Mouse (Mus musculus) cerebellum, adult 2 months (tissue): ENCODE measurements around the gene Zfp2.

Experiments
- CTCF ChIP-seq: fragments of 200-500 bp; IDR thresholded peaks from 2 replicates; pipeline ENCODE4 v1.5.1; 2011; ENCODE audit warnings: low read depth, mild to moderate bottlenecking, control low read depth, low read length, moderate library complexity, borderline replicate concordance; ENCODE audit not compliant: insufficient read depth
- POLR2A ChIP-seq: fragments of 200-500 bp; IDR thresholded peaks from 2 replicates; pipeline ENCODE4 v1.6.1; 2011; ENCODE audit warnings: low read length, control low read depth, borderline replicate concordance; ENCODE audit not compliant: insufficient read depth

- no peak for TF ChIP-seq CTCF
- no peak for TF ChIP-seq POLR2A
These were observed 14.6 kb upstream of the Zfp2 start for GRCm38 (mm10) chr11:50930469-50931014.
